Mouse (Mus musculus): ENCODE measurements around the gene Smim24.
A peak's percentile ranks its signal among the peaks of the same experiment; 100 is the strongest.

The Smim24 gene

DNA sequence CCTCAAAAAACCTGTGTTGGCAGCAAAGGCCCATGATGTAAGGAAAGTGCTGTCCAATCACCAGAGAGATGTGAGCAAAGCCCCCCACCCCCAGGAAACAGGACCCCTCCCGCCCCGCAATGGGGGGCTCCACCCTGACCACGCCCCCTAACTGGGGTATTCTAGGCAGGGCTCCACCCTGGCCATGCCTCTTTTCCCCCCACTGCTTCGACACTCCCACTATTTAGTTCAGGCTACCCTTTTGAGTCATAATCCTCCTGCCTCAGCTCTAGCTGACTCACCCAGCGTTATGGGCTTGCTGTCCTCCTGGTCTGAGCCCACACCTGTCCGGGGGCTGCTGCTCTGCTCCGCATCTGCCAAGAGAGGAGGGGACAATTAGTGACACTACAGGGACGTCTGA lies 16.5 kb downstream of the Smim24 start:
- no peak for DNase-seq (ENCODE audit: low spot score in 2 of 2)

GRCm38 (mm10) chr10:81410350-81410749 lies 17.5 kb downstream of the Smim24 start:
- DNase-seq (ENCODE audit: low spot score in 2 of 2) = no peak

GRCm38 (mm10) chr10:81410981-81411380 lies 18.1 kb downstream of the Smim24 start:
- no peak for DNase-seq (ENCODE audit: low spot score in 2 of 2)

- peak in 1 of 2 experiments; percentile 74 for DNase-seq (ENCODE audit: low spot score in 2 of 2)
Measured at GRCm38 (mm10) chr10:81411471-81412400, 18.9 kb downstream of the Smim24 start.

DNA sequence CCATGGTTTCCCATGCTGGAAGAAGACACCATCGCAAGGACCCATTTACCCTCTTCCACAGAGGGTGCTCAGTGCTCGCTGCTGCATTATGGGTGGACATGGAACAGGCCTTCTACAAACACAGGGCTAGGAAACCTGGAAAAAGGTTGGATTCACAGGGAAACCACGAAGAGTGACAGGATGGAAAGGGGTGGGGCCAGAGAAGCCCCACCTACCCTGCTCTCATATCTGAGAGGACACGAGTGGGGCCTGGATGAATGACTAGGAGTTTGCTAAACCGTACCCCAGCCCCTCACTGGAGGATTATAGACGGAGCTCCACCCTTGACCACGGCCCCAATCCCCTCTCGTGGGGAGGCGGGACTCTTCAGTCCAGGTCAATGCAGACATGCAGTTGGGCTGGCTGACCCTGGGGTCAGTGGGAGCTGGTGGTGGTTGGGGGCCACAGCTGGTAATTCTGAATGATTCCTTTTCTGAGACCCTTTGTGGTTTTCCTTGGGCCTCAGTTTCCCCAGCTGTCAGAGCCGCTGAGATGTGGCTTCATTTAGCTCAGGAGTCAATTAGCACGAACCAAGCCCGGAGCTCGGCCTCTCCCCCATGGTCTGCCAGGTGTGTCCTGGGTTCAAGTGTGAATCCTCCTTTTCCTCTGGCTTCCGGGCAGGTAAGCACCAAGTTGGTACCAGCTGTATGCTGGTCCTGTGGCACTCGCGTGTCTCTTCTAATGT lies 19.9 kb downstream of the Smim24 start:
- no peak for DNase-seq (ENCODE audit: low spot score in 2 of 2)

GRCm38 (mm10) chr10:81413310-81414261 lies 20.7 kb downstream of the Smim24 start:
- peak; percentile 80 to 81 for DNase-seq (ENCODE audit: low spot score in 2 of 2)

DNA sequence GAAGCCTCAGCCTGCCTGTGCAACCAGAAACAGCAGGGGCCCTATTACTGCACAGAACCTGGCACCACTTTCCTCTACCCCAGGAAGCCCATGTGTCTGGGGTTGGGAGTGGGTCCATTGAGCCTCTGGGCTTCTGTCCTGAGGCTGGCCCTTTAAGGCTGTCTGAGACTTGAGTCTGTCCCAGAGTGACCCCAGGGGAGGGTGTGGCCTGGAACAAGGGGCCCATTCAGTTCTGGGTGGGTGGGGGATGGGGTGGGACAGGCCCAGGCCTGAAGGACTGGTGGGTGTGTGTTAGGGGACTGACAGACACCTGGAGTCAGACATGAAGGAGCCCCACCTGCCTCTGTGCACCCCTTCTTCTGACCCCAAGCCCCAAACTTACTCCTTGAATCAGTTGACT lies 21.8 kb downstream of the Smim24 start:
- no peak for DNase-seq (ENCODE audit: low spot score in 2 of 2)

GRCm38 (mm10) chr10:81415146-81415545 lies 22.3 kb downstream of the Smim24 start:
- no peak for DNase-seq (ENCODE audit: low spot score in 2 of 2)

- no peak for DNase-seq (ENCODE audit: low spot score in 2 of 2)
Measured at GRCm38 (mm10) chr10:81415549-81416310, 22.9 kb downstream of the Smim24 start.

- DNase-seq (ENCODE audit: low spot score in 2 of 2) = peak; percentile 77 to 81
Measured at GRCm38 (mm10) chr10:81416581-81417226, 23.9 kb downstream of the Smim24 start.

GRCm38 (mm10) chr10:81417227-81418215 lies 24.7 kb downstream of the Smim24 start:
- DNase-seq (ENCODE audit: low spot score in 2 of 2) = no peak

- DNase-seq (ENCODE audit: low spot score in 2 of 2) = no peak
Measured at GRCm38 (mm10) chr10:81418216-81419070, 25.6 kb downstream of the Smim24 start.

- peak in 1 of 2 experiments; percentile 1 for DNase-seq (ENCODE audit: low spot score in 2 of 2)
Measured at GRCm38 (mm10) chr10:81419111-81419928, 26.5 kb downstream of the Smim24 start.

- peak; percentile 6 to 15 for DNase-seq (ENCODE audit: low spot score in 2 of 2)
Measured at GRCm38 (mm10) chr10:81420191-81420767, 27.4 kb downstream of the Smim24 start.

- peak; percentile 2 to 6 for DNase-seq (ENCODE audit: low spot score in 2 of 2)
Measured at GRCm38 (mm10) chr10:81421041-81421796, 28.4 kb downstream of the Smim24 start.

DNA sequence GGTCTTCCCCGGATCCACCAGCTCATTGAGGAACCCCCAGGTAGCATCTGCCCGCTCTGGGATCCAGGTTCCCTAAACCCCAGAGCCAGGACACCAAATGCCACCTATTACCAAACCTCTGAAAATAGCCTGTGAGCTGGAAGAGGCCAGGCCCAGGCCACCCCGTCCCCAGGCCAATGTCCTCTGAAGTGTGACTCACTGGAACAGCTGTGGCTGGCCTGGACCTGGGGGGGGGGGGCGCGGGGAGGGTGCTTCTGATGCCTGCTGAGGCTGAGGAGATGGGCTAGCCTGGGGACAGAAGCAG lies 28.9 kb downstream of the Smim24 start:
- peak in 1 of 2 experiments; percentile 3 for DNase-seq (ENCODE audit: low spot score in 2 of 2)

Data from frontal cortex, postnatal 14 days (tissue).